Mouse (Mus musculus): Measurements from ENCODE around the gene Rprd1b. TPM values are rescaled to one million over a fixed set of nuclear protein-coding genes. Genes with fewer than 3 reads are reported as not detected.

Gene Rprd1b
- total and polyA plus RNA-seq, 2 experiments from 2014 or later, result 13.5 to 24.5 TPM

GRCm38 (mm10) chr2:158151077-158151476 lies 122.8 kb downstream of the Rprd1b start:
- Histone ChIP-seq H3K4me2 (ENCODE audit: low read depth, low read length) (no peak overlapping the region), H3K4me1 (ENCODE audit: control insufficient read depth, insufficient read depth) (peaks cover 21% of the 10 kb centered on the region; the same call in 1 of the 2 replicates), H3K27me3 (ENCODE audit: control insufficient read depth, insufficient read depth, low read length) (no peaks in the 10 kb centered on the region), H3K36me3 (replicated peaks; ENCODE audit: control insufficient read depth, insufficient read depth, low read length) (no peaks in the 10 kb centered on the region), H3K9ac (replicated peaks; ENCODE audit: low read depth, low read length) (no peak overlapping the region), H3K4me3 (ENCODE audit: low read depth, low read length) (no peak overlapping the region), H3K27ac (ENCODE audit: low read depth) (no peak overlapping the region), H3K9me3 (replicated peaks; ENCODE audit: control insufficient read depth, low read length) (peaks cover 6% of the 10 kb centered on the region; the same call in 1 of the 2 replicates)
- ATAC-seq (ENCODE audit: insufficient read depth, low read depth) (no peak), DNase-seq (ENCODE audit: low spot score) (no peak)
- WGBS, result 96% methylated on average over 3 of the region's 3 CpGs
- TF ChIP-seq CTCF (IDR thresholded peaks at IDR 0.05; ENCODE audit: low read depth) (peak; percentile 23; the same call in 1 of the 2 replicates), EP300 (IDR thresholded peaks at IDR 0.05; ENCODE audit: low read depth) (no peak)

GRCm38 (mm10) chr2:158152685-158153309 lies 124.5 kb downstream of the Rprd1b start:
- Histone ChIP-seq H3K9me3 (replicated peaks; ENCODE audit: control insufficient read depth, low read length) (peaks cover 6% of the 10 kb centered on the region; the same call in 1 of the 2 replicates), H3K4me3 (ENCODE audit: low read depth, low read length) (no peak overlapping the region), H3K27me3 (ENCODE audit: control insufficient read depth, insufficient read depth, low read length) (no peaks in the 10 kb centered on the region), H3K4me1 (ENCODE audit: control insufficient read depth, insufficient read depth) (peaks cover 21% of the 10 kb centered on the region; the same call in 1 of the 2 replicates), H3K36me3 (replicated peaks; ENCODE audit: control insufficient read depth, insufficient read depth, low read length) (no peaks in the 10 kb centered on the region), H3K9ac (replicated peaks; ENCODE audit: low read depth, low read length) (no peak overlapping the region), H3K27ac (ENCODE audit: low read depth) (no peak overlapping the region), H3K4me2 (ENCODE audit: low read depth, low read length) (no peak overlapping the region)
- DNase-seq (ENCODE audit: low spot score) (no peak), ATAC-seq (ENCODE audit: insufficient read depth, low read depth) (0 out of 2 replicates have a peak, but pooled peaks have one; percentile 17)
- TF ChIP-seq CTCF (IDR thresholded peaks at IDR 0.05; ENCODE audit: low read depth) (no peak), EP300 (IDR thresholded peaks at IDR 0.05; ENCODE audit: low read depth) (no peak)
- WGBS, result 49% methylated on average over 6 of the region's 6 CpGs

- DNase-seq (ENCODE audit: low spot score) (no peak), ATAC-seq (ENCODE audit: insufficient read depth, low read depth) (peak; percentile 17; the same call in 1 of the 2 replicates)
- Histone ChIP-seq H3K9ac (replicated peaks; ENCODE audit: low read depth, low read length) (peak overlapping the region; percentile 59), H3K9me3 (replicated peaks; ENCODE audit: control insufficient read depth, low read length) (peaks cover 6% of the 10 kb centered on the region; the same call in 1 of the 2 replicates), H3K4me1 (ENCODE audit: control insufficient read depth, insufficient read depth) (peaks cover 21% of the 10 kb centered on the region; the same call in 1 of the 2 replicates), H3K36me3 (replicated peaks; ENCODE audit: control insufficient read depth, insufficient read depth, low read length) (no peaks in the 10 kb centered on the region), H3K4me3 (ENCODE audit: low read depth, low read length) (peak overlapping the region; percentile 42), H3K27me3 (ENCODE audit: control insufficient read depth, insufficient read depth, low read length) (no peaks in the 10 kb centered on the region), H3K4me2 (ENCODE audit: low read depth, low read length) (peak overlapping the region; percentile 77), H3K27ac (ENCODE audit: low read depth) (no peak overlapping the region)
- TF ChIP-seq CTCF (IDR thresholded peaks at IDR 0.05; ENCODE audit: low read depth), result no peak
- no peak for TF ChIP-seq EP300 (IDR thresholded peaks at IDR 0.05; ENCODE audit: low read depth)
- under 1% methylated on average over 22 of the region's 22 CpGs for WGBS
These were observed 125.5 kb downstream of the Rprd1b start for GRCm38 (mm10) chr2:158153728-158154343.

GRCm38 (mm10) chr2:158154641-158155040 lies 126.3 kb downstream of the Rprd1b start:
- WGBS, result 80% methylated on average over 8 of the region's 8 CpGs
- Histone ChIP-seq H3K9ac (replicated peaks; ENCODE audit: low read depth, low read length) (no peak overlapping the region), H3K36me3 (replicated peaks; ENCODE audit: control insufficient read depth, insufficient read depth, low read length) (no peaks in the 10 kb centered on the region), H3K27ac (ENCODE audit: low read depth) (no peak overlapping the region), H3K4me2 (ENCODE audit: low read depth, low read length) (no peak overlapping the region; the same call in 1 of the 2 replicates), H3K9me3 (replicated peaks; ENCODE audit: control insufficient read depth, low read length) (peaks cover 6% of the 10 kb centered on the region; the same call in 1 of the 2 replicates), H3K4me1 (ENCODE audit: control insufficient read depth, insufficient read depth) (peaks cover 21% of the 10 kb centered on the region), H3K27me3 (ENCODE audit: control insufficient read depth, insufficient read depth, low read length) (no peaks in the 10 kb centered on the region), H3K4me3 (ENCODE audit: low read depth, low read length) (no peak overlapping the region)
- DNase-seq (ENCODE audit: low spot score) (no peak), ATAC-seq (ENCODE audit: insufficient read depth, low read depth) (no peak)
- TF ChIP-seq CTCF (IDR thresholded peaks at IDR 0.05; ENCODE audit: low read depth), result no peak
- no peak for TF ChIP-seq EP300 (IDR thresholded peaks at IDR 0.05; ENCODE audit: low read depth)

DNA sequence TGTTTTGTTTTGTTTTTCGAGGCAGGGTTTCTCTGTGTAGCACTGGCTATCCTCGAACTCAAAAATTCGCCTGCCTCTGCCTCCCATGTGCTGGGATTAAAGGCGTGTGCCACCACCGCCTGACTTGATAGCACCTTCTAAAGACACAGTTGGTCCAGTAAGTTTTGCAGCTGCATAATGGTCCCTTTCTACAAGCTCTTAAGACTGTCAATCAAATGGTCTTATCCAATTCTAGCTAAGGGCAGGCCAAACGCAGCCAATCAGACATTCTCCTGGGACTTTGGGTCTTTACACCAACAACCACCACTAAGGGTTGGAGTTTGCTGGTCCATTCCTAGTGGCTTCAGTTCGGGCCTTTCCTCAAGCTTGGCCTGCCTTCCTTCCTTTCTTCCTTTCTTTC lies 126.8 kb downstream of the Rprd1b start:
- no peak for DNase-seq (ENCODE audit: low spot score)
- H3K9me3 ChIP-seq (replicated peaks; ENCODE audit: control insufficient read depth, low read length), result peaks cover 6% of the 10 kb centered on the region; the same call in 1 of the 2 replicates
- no peak overlapping the region for H3K4me3 ChIP-seq (ENCODE audit: low read depth, low read length)
- no peaks in the 10 kb centered on the region for H3K36me3 ChIP-seq (replicated peaks; ENCODE audit: control insufficient read depth, insufficient read depth, low read length)
- no peak overlapping the region for H3K27ac ChIP-seq (ENCODE audit: low read depth)
- H3K27me3 ChIP-seq (ENCODE audit: control insufficient read depth, insufficient read depth, low read length), result no peaks in the 10 kb centered on the region
- WGBS, result 85% methylated on average over 7 of the region's 7 CpGs
- TF ChIP-seq EP300 (IDR thresholded peaks at IDR 0.05; ENCODE audit: low read depth) (no peak), CTCF (IDR thresholded peaks at IDR 0.05; ENCODE audit: low read depth) (no peak)
- H3K4me2 ChIP-seq (ENCODE audit: low read depth, low read length), result no peak overlapping the region
- H3K9ac ChIP-seq (replicated peaks; ENCODE audit: low read depth, low read length), result no peak overlapping the region
- ATAC-seq (ENCODE audit: insufficient read depth, low read depth), result no peak
- H3K4me1 ChIP-seq (ENCODE audit: control insufficient read depth, insufficient read depth), result peaks cover 21% of the 10 kb centered on the region
